Mouse (Mus musculus): ENCODE results near the gene Sult3a1. TPM values are rescaled to one million over a fixed set of nuclear protein-coding genes. Genes with fewer than 3 reads are reported as not detected.
"Not testable (repeated sequence)": the region's sequence is repeated elsewhere in the genome, so short reads cannot be mapped to it uniquely, and the experiment has no call there.

The Sult3a1 gene
- polyA plus RNA-seq (2015; fragmentation: Nextera tagmentation; extraction: Ambion mirVana), result not detected in 2 replicates

- no peak for ATAC-seq (ENCODE audit: low FRiP score, low read depth)
- Histone ChIP-seq H3K4me1 (no peaks in the 10 kb centered on the region), H3K36me3 (no peaks in the 10 kb centered on the region), H3K27me3 (no peaks in the 10 kb centered on the region), H3K4me3 (no peak within 1 kb of the TSS), H3K9me3 (no peaks in the 10 kb centered on the region), H3K4me2 (replicated peaks) (no peak within 1 kb of the TSS), H3K27ac (no peak within 1 kb of the TSS), H3K9ac (no peak within 1 kb of the TSS)
These were observed at the start of gene Sult3a1 for GRCm38 (mm10) chr10:33857421-33857820. Gene Sult3a1 (plus strand): TSS chr10:33857721.

GRCm38 (mm10) chr10:33811807-33812206 is 45.7 kb upstream of the Sult3a1 start:
- H3K9ac ChIP-seq, result no peak overlapping the region
- H3K9me3 ChIP-seq, result no peaks in the 10 kb centered on the region
- no peak overlapping the region for H3K4me3 ChIP-seq
- H3K4me2 ChIP-seq (replicated peaks), result no peak overlapping the region
- ATAC-seq (ENCODE audit: low FRiP score, low read depth), result no peak
- WGBS, result 25% methylated on average over 1 of the region's 1 CpGs
- H3K36me3 ChIP-seq, result no peaks in the 10 kb centered on the region
- no peak overlapping the region for H3K27ac ChIP-seq
- no peaks in the 10 kb centered on the region for H3K27me3 ChIP-seq
- no peaks in the 10 kb centered on the region for H3K4me1 ChIP-seq

GRCm38 (mm10) chr10:33814266-33814665 is 43.3 kb upstream of the Sult3a1 start:
- no peak for ATAC-seq (ENCODE audit: low FRiP score, low read depth)
- Histone ChIP-seq H3K4me1 (no peaks in the 10 kb centered on the region), H3K27me3 (no peaks in the 10 kb centered on the region), H3K9me3 (no peaks in the 10 kb centered on the region), H3K9ac (no peak overlapping the region), H3K4me3 (no peak overlapping the region), H3K36me3 (no peaks in the 10 kb centered on the region), H3K4me2 (replicated peaks) (no peak overlapping the region), H3K27ac (no peak overlapping the region)

GRCm38 (mm10) chr10:33816923-33817322 is 40.6 kb upstream of the Sult3a1 start:
- Histone ChIP-seq H3K9ac (no peak overlapping the region), H3K27ac (no peak overlapping the region)

GRCm38 (mm10) chr10:33820892-33821291 is 36.6 kb upstream of the Sult3a1 start:
- Histone ChIP-seq H3K27ac (no peak overlapping the region), H3K9me3 (no peaks in the 10 kb centered on the region), H3K4me2 (replicated peaks) (no peak overlapping the region), H3K36me3 (no peaks in the 10 kb centered on the region), H3K9ac (no peak overlapping the region), H3K4me3 (no peak overlapping the region), H3K27me3 (no peaks in the 10 kb centered on the region), H3K4me1 (no peaks in the 10 kb centered on the region)
- 87% methylated on average over 3 of the region's 3 CpGs for WGBS
- ATAC-seq (ENCODE audit: low FRiP score, low read depth), result no peak

More at GRCm38 (mm10) chr10:33816923-33817322, 40.6 kb upstream of the Sult3a1 start:
- H3K9me3 ChIP-seq, result no peaks in the 10 kb centered on the region
- no peak for ATAC-seq (ENCODE audit: low FRiP score, low read depth)
- H3K27me3 ChIP-seq, result no peaks in the 10 kb centered on the region
- no peak overlapping the region for H3K4me2 ChIP-seq (replicated peaks)
- no peaks in the 10 kb centered on the region for H3K4me1 ChIP-seq
- 79% methylated on average over 1 of the region's 1 CpGs for WGBS
- H3K36me3 ChIP-seq, result no peaks in the 10 kb centered on the region
- no peak overlapping the region for H3K4me3 ChIP-seq

- no peak overlapping the region for H3K4me2 ChIP-seq (replicated peaks)
- H3K9me3 ChIP-seq, result no peaks in the 10 kb centered on the region
- H3K9ac ChIP-seq, result no peak overlapping the region
- H3K36me3 ChIP-seq, result no peaks in the 10 kb centered on the region
- no peaks in the 10 kb centered on the region for H3K27me3 ChIP-seq
- no peak overlapping the region for H3K4me3 ChIP-seq
- WGBS, result 80% methylated on average over 2 of the region's 2 CpGs
- H3K4me1 ChIP-seq, result no peaks in the 10 kb centered on the region
- no peak overlapping the region for H3K27ac ChIP-seq
- ATAC-seq (ENCODE audit: low FRiP score, low read depth), result no peak
These were observed 8.5 kb downstream of the Sult3a1 start for GRCm38 (mm10) chr10:33865994-33866393.

- H3K4me1 ChIP-seq, result no peaks in the 10 kb centered on the region
- no peak overlapping the region for H3K4me2 ChIP-seq (replicated peaks)
- no peaks in the 10 kb centered on the region for H3K36me3 ChIP-seq
- WGBS, result 4% methylated on average over 1 of the region's 1 CpGs
- H3K27me3 ChIP-seq, result no peaks in the 10 kb centered on the region
- no peaks in the 10 kb centered on the region for H3K9me3 ChIP-seq
- no peak overlapping the region for H3K4me3 ChIP-seq
- no peak overlapping the region for H3K27ac ChIP-seq
- no peak overlapping the region for H3K9ac ChIP-seq
- no peak for ATAC-seq (ENCODE audit: low FRiP score, low read depth)
These were observed 12.9 kb downstream of the Sult3a1 start for GRCm38 (mm10) chr10:33870441-33870840.

GRCm38 (mm10) chr10:33872672-33873398 is 15.3 kb downstream of the Sult3a1 start:
- ATAC-seq (ENCODE audit: low FRiP score, low read depth), result no peak
- H3K27ac ChIP-seq, result no peak overlapping the region
- no peaks in the 10 kb centered on the region for H3K36me3 ChIP-seq
- no peaks in the 10 kb centered on the region for H3K27me3 ChIP-seq
- 85% methylated on average over 2 of the region's 2 CpGs for WGBS
- no peak overlapping the region for H3K9ac ChIP-seq
- H3K4me1 ChIP-seq, result no peaks in the 10 kb centered on the region
- no peaks in the 10 kb centered on the region for H3K9me3 ChIP-seq
- no peak overlapping the region for H3K4me2 ChIP-seq (replicated peaks)
- H3K4me3 ChIP-seq, result no peak overlapping the region

- not testable (repeated sequence) for H3K4me1 ChIP-seq; ATAC-seq (ENCODE audit: low FRiP score, low read depth); H3K4me3 ChIP-seq; H3K4me2 ChIP-seq (replicated peaks); H3K27me3 ChIP-seq; H3K27ac ChIP-seq; H3K9ac ChIP-seq; H3K36me3 ChIP-seq
- WGBS, result 88% methylated on average over 2 of the region's 2 CpGs
- H3K9me3 ChIP-seq, result peaks cover 11% of the 10 kb centered on the region
These were observed 24.9 kb downstream of the Sult3a1 start for GRCm38 (mm10) chr10:33882411-33882810.

GRCm38 (mm10) chr10:33901520-33901919 is 44.0 kb downstream of the Sult3a1 start:
- H3K36me3 ChIP-seq; H3K27me3 ChIP-seq; H3K27ac ChIP-seq; H3K4me2 ChIP-seq (replicated peaks); H3K9me3 ChIP-seq; H3K4me3 ChIP-seq; H3K4me1 ChIP-seq; ATAC-seq (ENCODE audit: low FRiP score, low read depth); H3K9ac ChIP-seq: not testable (repeated sequence)
- WGBS, result 79% methylated on average over 1 of the region's 1 CpGs

- WGBS, result 5% methylated on average over 17 of the region's 17 CpGs
- peak within 1 kb of the TSS; percentile 42 for H3K4me3 ChIP-seq
- no peaks in the 10 kb centered on the region for H3K36me3 ChIP-seq
- peak; percentile 96 for ATAC-seq (ENCODE audit: low FRiP score, low read depth)
- H3K4me1 ChIP-seq, result 0 out of 2 replicates have a peak, but pooled peaks cover 3% of the 10 kb centered on the region
- peak within 1 kb of the TSS; percentile 55; the same call in 1 of the 2 replicates for H3K9ac ChIP-seq
- no peaks in the 10 kb centered on the region for H3K9me3 ChIP-seq
- H3K4me2 ChIP-seq (replicated peaks), result peak within 1 kb of the TSS; percentile 71
- H3K27me3 ChIP-seq, result no peaks in the 10 kb centered on the region
- H3K27ac ChIP-seq, result no peak within 1 kb of the TSS
These were observed 47.3 kb downstream of the Sult3a1 start, which contains the start of gene Rsph4a for GRCm38 (mm10) chr10:33904530-33905481. Gene Rsph4a (plus strand): TSS chr10:33905111.

GRCm38 (mm10) chr10:33905489-33905888 is 48.0 kb downstream of the Sult3a1 start:
- ATAC-seq (ENCODE audit: low FRiP score, low read depth), result no peak
- Histone ChIP-seq H3K27me3 (no peaks in the 10 kb centered on the region), H3K4me1 (0 out of 2 replicates have a peak, but pooled peaks cover 3% of the 10 kb centered on the region), H3K9ac (no peak overlapping the region), H3K9me3 (no peaks in the 10 kb centered on the region), H3K27ac (no peak overlapping the region), H3K36me3 (no peaks in the 10 kb centered on the region), H3K4me3 (peak overlapping the region; percentile 42), H3K4me2 (replicated peaks) (peak overlapping the region; percentile 71)
- WGBS, result 8% methylated on average over 6 of the region's 6 CpGs
